Mouse (Mus musculus) ovary, postnatal 10 days (tissue): ENCODE results near the gene Adgrv1.
"Not testable (repeated sequence)": the region's sequence is repeated elsewhere in the genome, so short reads cannot be mapped to it uniquely, and the experiment has no call there.

Source experiments
- DNase-seq: peaks from one replicate; pipeline ENCODE4 v3.0.0; 2022; ENCODE audit warnings: low spot score

The Adgrv1 gene

GRCm38 (mm10) chr13:81332018-81332417, 300.9 kb downstream of the Adgrv1 start:
- no peak for DNase-seq

DNA sequence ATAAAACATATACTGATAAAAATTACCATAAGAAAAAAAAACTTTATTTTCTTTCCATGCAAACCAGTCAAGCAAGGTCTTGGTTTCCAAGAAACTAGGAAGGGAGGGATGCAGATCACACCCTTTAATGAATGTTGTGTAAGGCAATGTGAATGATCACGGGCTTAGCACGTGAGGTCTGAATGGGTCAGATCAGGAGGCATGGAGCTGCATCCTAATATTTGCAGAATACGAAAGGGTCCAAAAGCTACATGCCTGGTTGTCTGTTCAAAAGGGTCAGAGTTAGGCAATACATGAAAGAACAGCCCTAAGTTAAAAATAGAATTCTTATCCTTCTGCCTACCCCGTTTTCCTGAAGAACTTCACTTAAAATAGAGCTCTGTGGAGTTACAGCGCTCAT, 303.2 kb downstream of the Adgrv1 start:
- DNase-seq = no peak

GRCm38 (mm10) chr13:81328181-81328580, 304.8 kb downstream of the Adgrv1 start:
- DNase-seq = no peak

DNA sequence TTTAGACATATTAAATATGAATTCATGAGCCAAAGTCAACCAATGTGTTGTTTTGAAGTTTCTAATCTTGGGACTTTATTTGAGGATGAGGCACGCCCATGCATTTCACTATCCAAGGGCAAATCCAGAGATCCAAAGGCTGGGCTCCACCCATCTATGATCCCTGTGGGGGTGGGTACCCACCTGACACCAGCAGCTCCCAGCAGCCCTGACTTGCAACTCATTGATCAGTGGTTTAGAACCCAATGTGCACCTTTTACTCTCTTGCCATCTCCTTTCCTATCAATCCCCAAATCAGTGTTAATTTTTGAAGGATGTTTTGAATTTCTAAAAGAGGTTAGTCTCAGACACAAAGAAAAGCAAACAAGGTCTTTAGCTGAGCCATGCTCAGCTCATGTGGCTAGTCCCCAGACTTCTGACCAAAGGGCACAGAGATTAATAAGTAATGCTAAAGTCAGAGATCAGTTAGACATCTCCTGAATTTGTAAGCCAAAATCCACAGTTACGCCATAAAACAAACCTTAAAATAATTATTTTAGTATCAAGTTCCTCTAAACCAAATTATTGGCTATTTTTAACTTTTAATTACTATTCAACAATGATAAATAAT, 307.2 kb downstream of the Adgrv1 start:
- DNase-seq = no peak

DNA sequence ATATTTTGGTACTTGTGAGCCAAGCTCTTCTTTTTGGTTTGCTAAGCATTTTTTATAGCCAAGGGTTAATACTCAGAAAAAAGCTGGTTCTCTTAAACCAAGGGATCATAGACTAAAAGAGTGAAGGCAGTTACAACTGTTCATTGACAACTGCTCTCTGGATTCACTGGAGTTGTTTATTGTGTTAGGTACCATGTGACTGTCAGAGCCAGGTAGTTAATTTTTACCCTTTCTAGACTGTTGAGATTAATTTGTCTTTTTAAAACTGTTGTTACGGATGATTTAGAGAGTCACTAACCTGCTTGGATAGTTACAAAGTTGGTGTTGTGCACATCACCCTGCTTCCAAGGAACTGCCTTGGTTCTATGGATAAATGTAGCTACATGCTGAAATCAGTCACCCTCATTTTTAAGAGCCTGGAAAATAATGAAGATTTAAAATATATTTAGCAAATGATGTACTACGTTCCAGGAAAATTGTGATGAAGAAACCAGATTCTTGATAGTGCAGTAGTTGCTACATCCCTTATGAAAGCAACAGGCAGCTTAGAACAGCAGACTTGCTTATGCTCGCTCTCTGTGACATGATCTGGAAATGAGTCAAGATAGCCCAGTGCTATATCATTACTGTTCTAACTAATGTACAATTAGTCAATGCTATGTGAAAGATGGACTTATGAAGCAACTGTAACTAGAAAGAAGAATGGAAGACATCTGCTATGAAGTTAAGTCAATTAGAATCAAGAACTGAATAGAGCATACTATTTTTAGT, 309.2 kb downstream of the Adgrv1 start:
- DNase-seq = no peak

GRCm38 (mm10) chr13:81316581-81316980, 316.4 kb downstream of the Adgrv1 start:
- DNase-seq = no peak

GRCm38 (mm10) chr13:81314306-81315120, 318.4 kb downstream of the Adgrv1 start:
- DNase-seq = no peak

DNA sequence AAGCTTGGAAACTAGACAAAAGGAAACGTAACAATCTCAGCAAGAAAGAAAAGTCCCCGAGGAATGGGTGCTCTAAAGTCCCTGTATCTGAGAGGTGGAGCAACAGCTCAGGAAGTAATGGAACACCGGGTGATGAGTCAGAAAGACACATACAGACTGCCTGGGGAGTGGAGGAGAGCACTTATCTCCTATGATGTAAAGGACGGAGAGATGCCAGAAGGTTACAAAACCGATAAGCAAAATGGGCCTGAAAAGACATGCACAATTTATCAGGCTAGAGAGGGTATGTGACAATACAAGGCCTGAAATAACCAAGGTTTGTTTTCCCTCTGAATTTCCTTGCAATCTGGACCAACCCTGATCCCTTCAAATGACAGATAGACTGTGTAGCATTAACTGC, 320.8 kb downstream of the Adgrv1 start:
- DNase-seq = no peak

DNA sequence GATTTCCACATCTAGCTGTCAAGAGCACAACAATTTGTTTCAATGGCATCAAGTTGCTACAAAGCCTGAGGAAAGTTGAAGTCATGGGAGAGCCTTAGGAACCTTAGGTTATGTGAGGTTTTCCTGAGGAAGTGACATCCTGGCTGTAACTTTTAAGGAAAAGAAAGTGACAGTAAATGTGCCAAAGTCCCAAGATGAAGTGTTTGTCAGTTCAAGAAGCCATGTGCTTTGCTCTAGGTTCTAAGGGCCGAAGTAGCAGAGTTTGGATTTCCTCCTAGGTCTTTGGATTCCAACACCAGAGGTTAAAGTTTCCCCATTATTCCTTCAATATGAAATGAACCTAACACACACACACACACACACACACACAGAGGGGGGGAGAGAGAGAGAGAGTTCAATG, 332.1 kb downstream of the Adgrv1 start:
- no peak for DNase-seq

DNA sequence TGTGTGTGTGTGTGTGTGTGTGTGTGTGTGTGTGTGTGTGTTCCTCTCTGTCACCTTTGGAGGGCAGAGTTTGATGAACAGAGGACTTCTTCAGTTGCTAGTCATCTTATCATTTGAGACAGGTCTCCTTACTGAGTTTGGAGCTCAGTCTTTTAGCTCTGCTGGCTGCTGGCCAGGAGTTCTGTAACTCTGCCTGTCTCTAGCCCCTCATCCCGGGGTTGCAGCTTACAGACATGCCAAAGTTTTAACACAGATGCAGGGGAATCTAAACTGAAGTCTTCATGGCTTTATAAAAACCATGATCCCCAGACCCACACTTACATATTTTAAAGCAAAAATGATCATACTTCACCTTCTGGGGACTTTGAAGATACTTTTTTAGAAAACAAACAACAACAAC, 338.8 kb downstream of the Adgrv1 start:
- DNase-seq = no peak

- DNase-seq = no peak
Measured at GRCm38 (mm10) chr13:81282193-81282592, 350.8 kb downstream of the Adgrv1 start.

GRCm38 (mm10) chr13:81280650-81281229, 352.2 kb downstream of the Adgrv1 start:
- no peak for DNase-seq

- DNase-seq = no peak
Measured at GRCm38 (mm10) chr13:81279351-81279736, 353.6 kb downstream of the Adgrv1 start.

- DNase-seq = no peak
Measured at GRCm38 (mm10) chr13:81278669-81279350, 354.1 kb downstream of the Adgrv1 start.

- no peak for DNase-seq
Measured at GRCm38 (mm10) chr13:81273837-81274236, 359.1 kb downstream of the Adgrv1 start.

GRCm38 (mm10) chr13:81270396-81270795, 362.6 kb downstream of the Adgrv1 start:
- no peak for DNase-seq

- no peak for DNase-seq
Measured at GRCm38 (mm10) chr13:81269056-81269455, 363.9 kb downstream of the Adgrv1 start.

DNA sequence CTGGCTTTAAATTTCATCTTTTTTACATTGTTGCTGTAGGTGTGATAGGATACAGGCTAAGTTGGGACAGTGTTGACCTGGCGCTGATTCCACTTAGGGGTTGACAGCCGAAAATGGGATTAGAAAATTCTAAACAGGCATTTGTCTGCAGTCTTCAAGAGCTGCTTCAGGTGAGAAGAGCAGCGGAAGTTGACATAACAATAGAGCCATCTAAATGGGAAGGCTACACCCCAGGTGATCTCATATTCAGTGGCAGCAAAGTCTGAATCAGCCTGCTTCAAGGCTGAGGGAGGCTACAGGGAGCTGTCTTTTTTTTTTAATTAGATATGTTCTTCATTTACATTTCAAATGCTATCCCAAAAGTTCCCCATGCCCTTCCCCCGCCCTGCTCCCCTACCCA, 365.5 kb downstream of the Adgrv1 start:
- not testable (repeated sequence) for DNase-seq

GRCm38 (mm10) chr13:81264465-81264864, 368.5 kb downstream of the Adgrv1 start:
- no peak for DNase-seq

DNA sequence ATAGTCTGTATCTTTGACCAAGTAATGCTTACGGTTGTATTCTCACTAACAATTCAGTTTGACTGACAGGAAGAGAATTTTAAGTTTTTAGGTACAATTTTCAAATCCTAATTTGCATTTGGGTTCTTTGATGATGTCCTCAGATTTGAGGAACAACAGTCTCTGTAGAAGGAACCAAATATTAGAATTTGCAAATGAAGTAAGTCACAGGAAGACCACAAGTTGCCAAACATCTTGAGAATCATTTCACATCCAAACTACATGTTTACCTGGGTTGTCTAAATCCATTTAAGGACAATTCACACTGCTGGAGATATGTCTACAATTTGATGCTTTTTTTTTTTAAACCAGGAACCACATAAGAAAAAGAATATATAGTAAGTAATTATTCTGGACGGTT, 391.8 kb downstream of the Adgrv1 start:
- no peak for DNase-seq

- no peak for DNase-seq
Measured at GRCm38 (mm10) chr13:81239836-81240235, 393.1 kb downstream of the Adgrv1 start.

DNA sequence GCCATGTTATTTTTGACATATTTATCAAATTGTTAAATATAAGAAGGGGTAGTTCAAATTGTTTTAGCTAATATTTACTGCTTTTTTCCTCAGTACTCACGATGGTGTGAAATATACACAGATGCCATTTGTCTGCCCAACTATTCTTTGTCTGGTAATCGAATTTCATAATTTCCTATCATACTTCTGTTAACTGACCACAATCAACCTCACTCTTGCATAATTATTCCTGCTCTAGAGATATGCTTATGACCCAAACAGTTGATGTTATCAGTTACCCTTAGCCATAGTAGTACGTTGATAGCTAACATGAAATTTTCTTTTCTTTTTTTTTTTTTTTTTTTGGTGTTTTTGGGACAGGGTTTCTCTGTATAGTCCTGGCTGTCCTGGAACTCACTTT, 393.5 kb downstream of the Adgrv1 start:
- DNase-seq = no peak
